Mouse (Mus musculus): ENCODE measurements at regions not wholly inside any gene's neighbourhood (a gene's known extent, or its start where the extent isn't known, plus 50 kb on each side); places are given as distances from the start of the nearest gene placed in this dataset.

DNA sequence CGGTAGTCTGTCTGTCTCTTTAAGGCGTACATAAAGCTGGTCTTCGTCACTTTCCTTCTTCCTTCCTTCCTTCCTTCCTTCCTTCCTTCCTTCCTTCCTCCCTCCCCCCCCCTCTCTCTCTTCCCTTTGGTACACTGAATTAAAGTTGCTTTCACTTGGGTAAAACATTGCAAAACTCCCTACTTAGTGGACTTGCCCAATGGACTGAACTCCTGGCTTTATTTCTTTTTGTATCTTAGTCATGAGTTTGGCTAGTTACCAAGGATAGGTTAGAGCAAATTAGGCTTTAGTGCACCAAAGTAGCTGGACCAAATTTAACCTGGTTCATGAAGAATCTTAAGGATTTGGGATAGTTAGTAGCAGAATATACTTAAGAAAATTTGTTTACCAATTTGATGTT lies 431.9 kb upstream of the Slc35b3 start:
- no peak for TF ChIP-seq CTCF (IDR thresholded peaks at IDR 0.05; ENCODE audit: borderline replicate concordance, insufficient read depth, low read depth, low read length)
- no peak for TF ChIP-seq POLR2A (IDR thresholded peaks at IDR 0.05; ENCODE audit: borderline replicate concordance, insufficient read depth, low read length)
